ENCODE assay signal across 11 mouse cellular contexts in genomic region chr11:114699511-114699910, GRCm38 (mm10). TPM values are rescaled to one million over a fixed set of nuclear protein-coding genes. Genes with fewer than 3 reads are reported as not detected.
A peak's percentile ranks its signal among the peaks of the same experiment; 100 is the strongest.
DNase-seq lines count a peak whose midpoint lies in the region; ATAC-seq and TF ChIP-seq lines count a peak whose summit lies in the region.
"Had no signal": no experiment of that assay in that cellular context is flagged by ENCODE, and none has a peak within 500 bp of the region (broad histone marks: within the 10 kb centered on the region; RNA-seq: fewer than 3 reads in every experiment).

No protein-coding gene starts in this region.

- no peak for TF ChIP-seq CTCF in lung, adult 2 months (IDR thresholded peaks at IDR 0.05; ENCODE audit: insufficient read depth, low read length)
- no peak for TF ChIP-seq CTCF in hindbrain, postnatal 0 days (IDR thresholded peaks at IDR 0.05; ENCODE audit: low read depth)

- peak overlapping the region; percentile 38; the same call in 1 of the 2 replicates for H3K27ac ChIP-seq in heart, embryonic 15.5 days
- no peak overlapping the region for H3K27ac ChIP-seq in limb, embryonic 14.5 days (replicated peaks; ENCODE audit: low read depth, low read length)
- no peak overlapping the region for H3K27ac ChIP-seq in hindbrain, postnatal 0 days
- H3K27ac ChIP-seq: midbrain, embryonic 12.5 days had no signal

- peak; percentile 40 for DNase-seq in lung, adult 18-20 months
- DNase-seq in lung, adult 2 months: no peak
- peak; percentile 56 for DNase-seq in limb, embryonic 14.5 days (ENCODE audit: low spot score)
- peak; percentile 63 for DNase-seq in thymus, postnatal 25 days
- no peak for DNase-seq in layer of hippocampus, adult 18-20 months (ENCODE audit: low spot score in 2 of 2)
- no peak for DNase-seq in hindbrain, postnatal 0 days (ENCODE audit: low spot score)
- DNase-seq in retina, embryonic 14.5 days (ENCODE audit: low spot score): no peak

- TF ChIP-seq POLR2A in lung, adult 2 months (IDR thresholded peaks at IDR 0.05; ENCODE audit: borderline replicate concordance, extremely low read depth, low read depth, low read length): no peak
- no peak for TF ChIP-seq POLR2A in limb, embryonic 14.5 days (IDR thresholded peaks at IDR 0.05; ENCODE audit: borderline replicate concordance, extremely low read depth, insufficient read depth, insufficient read length)

- H3K4me3 ChIP-seq in lung, adult 2 months (replicated peaks; ENCODE audit: extremely low read depth, low read depth, low read length): no peak overlapping the region
- H3K4me3 ChIP-seq in heart, embryonic 15.5 days: no peak overlapping the region
- no peak overlapping the region for H3K4me3 ChIP-seq in limb, embryonic 14.5 days (replicated peaks; ENCODE audit: low read length)
- H3K4me3 ChIP-seq in hindbrain, postnatal 0 days (ENCODE audit: low read length): no peak overlapping the region
- H3K4me3 ChIP-seq: midbrain, embryonic 12.5 days had no signal

- no peaks in the 10 kb centered on the region for H3K36me3 ChIP-seq in heart, embryonic 15.5 days
- peaks cover 17% of the 10 kb centered on the region for H3K36me3 ChIP-seq in limb, embryonic 14.5 days (ENCODE audit: control insufficient read depth, insufficient read depth, low read length)
- H3K36me3 ChIP-seq in hindbrain, postnatal 0 days (ENCODE audit: insufficient read depth, low read length): no peaks in the 10 kb centered on the region
- H3K36me3 ChIP-seq: G1E; midbrain, embryonic 12.5 days had no signal

- H3K27me3 ChIP-seq in heart, embryonic 15.5 days: no peaks in the 10 kb centered on the region
- no peaks in the 10 kb centered on the region for H3K27me3 ChIP-seq in limb, embryonic 14.5 days (ENCODE audit: control insufficient read depth, insufficient read depth, low read length)
- no peaks in the 10 kb centered on the region for H3K27me3 ChIP-seq in hindbrain, postnatal 0 days (ENCODE audit: insufficient read depth, low read length)
- H3K27me3 ChIP-seq: midbrain, embryonic 12.5 days had no signal

- H3K9ac ChIP-seq in heart, embryonic 15.5 days: no peak overlapping the region
- H3K9ac ChIP-seq in limb, embryonic 14.5 days (ENCODE audit: low read depth, low read length, severe bottlenecking): no peak overlapping the region
- no peak overlapping the region for H3K9ac ChIP-seq in hindbrain, postnatal 0 days (replicated peaks; ENCODE audit: low read length)
- H3K9ac ChIP-seq: midbrain, embryonic 12.5 days had no signal

- no peaks in the 10 kb centered on the region for H3K4me1 ChIP-seq in lung, adult 2 months (ENCODE audit: control insufficient read depth, insufficient read depth, low read length)
- H3K4me1 ChIP-seq in heart, embryonic 15.5 days (replicated peaks): peaks cover 12% of the 10 kb centered on the region
- H3K4me1 ChIP-seq in limb, embryonic 14.5 days (ENCODE audit: control insufficient read depth, insufficient read depth, low read length): peaks cover 9% of the 10 kb centered on the region
- 0 out of 2 replicates have a peak, but pooled peaks cover 9% of the 10 kb centered on the region for H3K4me1 ChIP-seq in hindbrain, postnatal 0 days (ENCODE audit: insufficient read depth, low read length)

- peak; percentile 67 for ATAC-seq in heart, embryonic 15.5 days (replicated peaks; ENCODE audit: insufficient number of reproducible peaks, insufficient read depth, low FRiP score, low read depth)
- ATAC-seq in limb, embryonic 14.5 days (ENCODE audit: low FRiP score, low read depth): peak; percentile 61
- no peak for ATAC-seq in hindbrain, postnatal 0 days

- no peaks in the 10 kb centered on the region for H3K9me3 ChIP-seq in heart, embryonic 15.5 days (replicated peaks)
- H3K9me3 ChIP-seq in limb, embryonic 14.5 days (ENCODE audit: control insufficient read depth, low read length): no peaks in the 10 kb centered on the region
- H3K9me3 ChIP-seq in hindbrain, postnatal 0 days (ENCODE audit: low read length): no peaks in the 10 kb centered on the region
- H3K9me3 ChIP-seq: midbrain, embryonic 12.5 days had no signal

- 65% methylated on average over 12 of the region's 12 CpGs for WGBS in lung, adult 2 months
- 75% methylated on average over 12 of the region's 12 CpGs for WGBS in heart, embryonic 15.5 days
- 70% methylated on average over 12 of the region's 12 CpGs for WGBS in limb, embryonic 14.5 days
- WGBS in hindbrain, postnatal 0 days: 79% methylated on average over 12 of the region's 12 CpGs

- no peak overlapping the region for H3K4me2 ChIP-seq in heart, embryonic 15.5 days
- H3K4me2 ChIP-seq in limb, embryonic 14.5 days (replicated peaks; ENCODE audit: low read depth, low read length, severe bottlenecking): no peak overlapping the region
- H3K4me2 ChIP-seq in hindbrain, postnatal 0 days (ENCODE audit: low read depth, low read length): no peak overlapping the region
- H3K4me2 ChIP-seq: midbrain, embryonic 12.5 days had no signal

RNA-seq across cellular contexts. Expression of gene Ttyh2, which starts 24.3 kb away (rescaled TPM):
- 19.0 and 20.8 TPM in 2 replicates for polyA plus RNA-seq in lung, adult 2 months (2012; rRNA removed)
- 9.3 and 11.6 TPM in 2 replicates for polyA plus RNA-seq in heart, embryonic 15.5 days (2015; fragmentation: Nextera tagmentation; extraction: Ambion mirVana)
- 16.9 and 21.3 TPM in 2 replicates for polyA plus RNA-seq in limb, embryonic 14.5 days (2012; rRNA removed)
- polyA plus RNA-seq in limb, embryonic 14.5 days (2014; fragmentation: Nextera tagmentation; extraction: Ambion mirVana): 21.7 and 25.9 TPM in 2 replicates
- 10 to 100 TPM; 29.3 to 31.2 TPM for total RNA-seq in layer of hippocampus, adult 18-20 months (2021)
- 75.8 and 80.4 TPM in 2 replicates for total RNA-seq in hindbrain, postnatal 0 days (2014; rRNA removed)
- 38.6 and 40.3 TPM in 2 replicates for polyA plus RNA-seq in hindbrain, postnatal 0 days (2015; fragmentation: Nextera tagmentation; extraction: Ambion mirVana)

RNA-seq across cellular contexts. Expression of gene Dnaic2, which starts 27.7 kb away (rescaled TPM):
- 10.5 and 13.3 TPM in 2 replicates for polyA plus RNA-seq in lung, adult 2 months (2012; rRNA removed)
- polyA plus RNA-seq in heart, embryonic 15.5 days (2015; fragmentation: Nextera tagmentation; extraction: Ambion mirVana): 0.64 and 1.0 TPM in 2 replicates
- polyA plus RNA-seq in limb, embryonic 14.5 days (2012; rRNA removed): 1.6 and 1.7 TPM in 2 replicates
- polyA plus RNA-seq in limb, embryonic 14.5 days (2014; fragmentation: Nextera tagmentation; extraction: Ambion mirVana): 0.55 and 0.86 TPM in 2 replicates
- total RNA-seq in layer of hippocampus, adult 18-20 months (2021): 1 to 10 TPM; 1.6 to 2.1 TPM
- total RNA-seq in hindbrain, postnatal 0 days (2014; rRNA removed): 5.1 and 5.8 TPM in 2 replicates
- polyA plus RNA-seq in hindbrain, postnatal 0 days (2015; fragmentation: Nextera tagmentation; extraction: Ambion mirVana): 3.1 and 3.2 TPM in 2 replicates
- total RNA-seq: G1E; hematopoietic stem cell, adult 5-6 weeks had no signal
- polyA plus RNA-seq: G1E had no signal

RNA-seq across cellular contexts. Expression of gene Rpl38, which starts 31.2 kb away (rescaled TPM):
- polyA plus RNA-seq in lung, adult 2 months (2012; rRNA removed): 390 and 404 TPM in 2 replicates
- polyA plus RNA-seq in heart, embryonic 15.5 days (2015; fragmentation: Nextera tagmentation; extraction: Ambion mirVana): 553 and 775 TPM in 2 replicates
- polyA plus RNA-seq in limb, embryonic 14.5 days (2012; rRNA removed): 1,565 and 2,419 TPM in 2 replicates
- 1,011 and 1,139 TPM in 2 replicates for polyA plus RNA-seq in limb, embryonic 14.5 days (2014; fragmentation: Nextera tagmentation; extraction: Ambion mirVana)
- total RNA-seq in layer of hippocampus, adult 18-20 months (2021): 100 to 1,000 TPM; 925 to 946 TPM
- total RNA-seq in hindbrain, postnatal 0 days (2014; rRNA removed): 577 and 578 TPM in 2 replicates
- 954 and 958 TPM in 2 replicates for polyA plus RNA-seq in hindbrain, postnatal 0 days (2015; fragmentation: Nextera tagmentation; extraction: Ambion mirVana)

Comparison
In these comparisons a context has a peak if more than half of its experiments do, and no peak if none do; other contexts are left out.
1. DNase-seq: peak in lung, adult 18-20 months (2 of 2), limb, embryonic 14.5 days (single experiment) and thymus, postnatal 25 days (single experiment); none in lung, adult 2 months (single experiment), layer of hippocampus, adult 18-20 months (0 of 2), hindbrain, postnatal 0 days (single experiment) and retina, embryonic 14.5 days (single experiment).